Mouse (Mus musculus): ENCODE results near the gene Tdgf1. TPM values are rescaled to one million over a fixed set of nuclear protein-coding genes. Genes with fewer than 3 reads are reported as not detected.

The Tdgf1 gene
- total RNA-seq, 1 experiment: 904 TPM

DNA sequence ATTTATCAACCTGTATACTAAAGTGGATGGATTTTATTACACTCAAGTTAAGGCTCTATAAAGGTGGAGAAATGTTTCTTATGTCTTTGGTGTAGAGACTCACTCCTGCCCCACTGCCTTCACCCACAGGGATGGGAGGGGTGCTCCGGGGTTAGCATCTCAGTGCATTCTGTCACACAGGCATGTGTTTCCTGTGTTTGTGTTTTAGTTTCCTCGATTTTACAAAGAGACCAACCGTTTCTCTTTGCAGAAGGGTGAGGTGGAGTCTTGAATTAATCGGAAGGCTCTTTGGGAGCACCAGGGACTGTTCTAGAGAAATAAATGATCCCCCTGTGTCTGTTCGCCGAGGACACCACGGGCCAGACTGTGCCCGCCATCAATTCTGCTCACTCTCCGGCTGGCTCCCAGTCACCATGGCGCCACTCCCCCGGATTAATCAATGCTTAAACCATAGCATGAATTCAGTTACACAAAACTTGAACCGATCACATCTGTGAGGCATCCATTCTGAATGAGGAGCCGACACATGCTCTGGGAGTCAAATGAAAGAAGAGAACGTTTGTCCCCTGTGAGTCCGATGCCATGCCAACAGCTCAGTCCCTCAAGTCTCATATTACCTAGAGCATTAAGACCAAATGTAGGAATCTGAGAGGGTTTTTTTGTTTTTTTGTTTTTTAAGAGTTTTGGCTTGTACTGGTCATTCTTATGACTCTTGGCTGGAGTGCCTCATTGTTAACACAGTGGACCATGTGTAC, 25.1 kb downstream of the Tdgf1 start:
- no peak overlapping the region for H3K9ac ChIP-seq (ENCODE audit: insufficient read depth, low read depth, low read length, poor library complexity, severe bottlenecking)
- H3K27ac ChIP-seq (ENCODE audit: insufficient read depth, low read depth, low read length, poor library complexity, severe bottlenecking): no peak overlapping the region
- in situ Hi-C loops (cut with MboI; ENCODE audit: low sequenced_read_pairs in 2 of 2, unreplicated experiment in 2 of 2): no loop called here
- TF ChIP-seq HCFC1 (IDR thresholded peaks at IDR 0.05; ENCODE audit: borderline replicate concordance, insufficient read depth, low read length) (no peak), ZC3H11A (IDR thresholded peaks at IDR 0.05; ENCODE audit: borderline replicate concordance, low read depth, low read length) (no peak), MAFK (IDR thresholded peaks at IDR 0.05; ENCODE audit: insufficient read depth, low read depth, low read length) (no peak), ZNF384 (IDR thresholded peaks at IDR 0.05; ENCODE audit: low read depth, low read length) (no peak), CHD2 (IDR thresholded peaks at IDR 0.05; ENCODE audit: low read depth, low read length) (no peak)
- H3K4me1 ChIP-seq (ENCODE audit: control insufficient read depth in 2 of 2, insufficient read depth in 2 of 2, low read length in 2 of 2, poor library complexity in 1 of 2): peaks cover 1 to 4% of the 10 kb centered on the region in 2 experiments; a peak in 1 of 4 replicates
- no peaks in the 10 kb centered on the region for H3K36me3 ChIP-seq (ENCODE audit: control insufficient read depth, insufficient read depth, low read length, poor library complexity, severe bottlenecking)
- DNase-seq (ENCODE audit: low read depth, low spot score): no peak
- H3K9me3 ChIP-seq (ENCODE audit: control insufficient read depth, insufficient read depth, low read depth, low read length): no peaks in the 10 kb centered on the region
- no peak overlapping the region for H3K4me3 ChIP-seq (ENCODE audit: insufficient read depth in 1 of 2, low read depth in 1 of 2, low read length in 2 of 2, poor library complexity in 1 of 2, severe bottlenecking in 1 of 2)

DNA sequence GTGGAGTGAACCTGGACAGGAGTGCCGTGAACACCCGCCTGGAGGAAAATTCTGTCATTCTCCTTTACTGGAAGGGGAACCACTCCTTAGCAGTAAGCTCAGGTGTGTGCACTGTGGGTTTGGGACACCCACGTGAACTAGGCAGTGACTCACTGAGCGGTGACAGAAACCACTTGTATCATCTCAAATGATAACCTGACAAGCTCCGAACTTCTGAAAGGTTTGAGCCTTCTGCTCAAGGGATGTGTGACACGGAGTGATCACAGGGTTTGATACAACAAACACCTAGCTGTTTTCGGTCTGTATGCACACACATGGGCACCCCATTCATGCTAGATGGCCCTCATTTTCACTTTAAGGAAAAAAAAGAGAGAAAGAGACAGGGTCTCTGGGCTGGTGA, 29.2 kb downstream of the Tdgf1 start, which contains the start of gene Fam240a:
Gene Fam240a, minus strand, starts transcription at position 76 of the 400 bp plus-strand sequence.
- TF ChIP-seq MAFK (IDR thresholded peaks at IDR 0.05; ENCODE audit: insufficient read depth, low read depth, low read length) (no peak), ZNF384 (IDR thresholded peaks at IDR 0.05; ENCODE audit: low read depth, low read length) (no peak), CHD2 (IDR thresholded peaks at IDR 0.05; ENCODE audit: low read depth, low read length) (no peak), HCFC1 (IDR thresholded peaks at IDR 0.05; ENCODE audit: borderline replicate concordance, insufficient read depth, low read length) (no peak), ZC3H11A (IDR thresholded peaks at IDR 0.05; ENCODE audit: borderline replicate concordance, low read depth, low read length) (no peak)
- Histone ChIP-seq H3K9me3 (ENCODE audit: control insufficient read depth, insufficient read depth, low read depth, low read length) (no peaks in the 10 kb centered on the region), H3K27ac (ENCODE audit: insufficient read depth, low read depth, low read length, poor library complexity, severe bottlenecking) (no peak within 1 kb of the TSS), H3K4me1 (ENCODE audit: control insufficient read depth in 2 of 2, insufficient read depth in 2 of 2, low read length in 2 of 2, poor library complexity in 1 of 2) (peaks cover 3 to 6% of the 10 kb centered on the region in 2 experiments; a peak in 3 of 4 replicates), H3K9ac (ENCODE audit: insufficient read depth, low read depth, low read length, poor library complexity, severe bottlenecking) (peak within 1 kb of the TSS; percentile 23; the same call in 1 of the 2 replicates), H3K36me3 (ENCODE audit: control insufficient read depth, insufficient read depth, low read length, poor library complexity, severe bottlenecking) (no peaks in the 10 kb centered on the region), H3K4me3 (ENCODE audit: insufficient read depth in 1 of 2, low read depth in 1 of 2, low read length in 2 of 2, poor library complexity in 1 of 2, severe bottlenecking in 1 of 2) (peak within 1 kb of the TSS; percentile 24 to 37; a peak in 2 of 4 replicates)
- no peak for DNase-seq (ENCODE audit: low read depth, low spot score)
- in situ Hi-C loops (cut with MboI; ENCODE audit: low sequenced_read_pairs in 2 of 2, unreplicated experiment in 2 of 2): no loop called here

DNA sequence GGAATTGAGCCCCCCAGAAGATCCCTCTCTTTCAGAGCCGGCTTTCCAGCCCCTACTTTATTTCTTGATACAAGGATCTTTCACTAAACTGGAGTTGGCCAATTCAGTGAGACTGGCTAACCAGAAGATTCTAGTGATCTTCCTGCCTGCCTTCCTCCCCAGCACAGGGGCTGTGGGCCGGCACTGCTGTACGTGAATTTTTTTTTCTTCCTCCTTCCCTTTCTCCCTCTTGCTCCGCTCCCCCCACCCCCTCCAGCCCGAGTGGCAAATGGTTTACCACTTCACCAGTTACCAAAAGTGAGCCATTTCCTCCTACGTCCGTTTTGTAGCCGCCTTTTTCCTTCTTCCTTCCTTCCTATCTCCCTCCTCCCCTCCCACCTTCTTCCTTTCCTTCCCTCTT, 30.5 kb downstream of the Tdgf1 start:
- no peak for TF ChIP-seq ZNF384 (IDR thresholded peaks at IDR 0.05; ENCODE audit: low read depth, low read length)
- TF ChIP-seq ZC3H11A (IDR thresholded peaks at IDR 0.05; ENCODE audit: borderline replicate concordance, low read depth, low read length): no peak
- no peak for TF ChIP-seq MAFK (IDR thresholded peaks at IDR 0.05; ENCODE audit: insufficient read depth, low read depth, low read length)
- no peak for TF ChIP-seq CHD2 (IDR thresholded peaks at IDR 0.05; ENCODE audit: low read depth, low read length)
- TF ChIP-seq HCFC1 (IDR thresholded peaks at IDR 0.05; ENCODE audit: borderline replicate concordance, insufficient read depth, low read length): no peak
- Histone ChIP-seq H3K4me3 (ENCODE audit: insufficient read depth in 1 of 2, low read depth in 1 of 2, low read length in 2 of 2, poor library complexity in 1 of 2, severe bottlenecking in 1 of 2) (no peak overlapping the region), H3K27ac (ENCODE audit: insufficient read depth, low read depth, low read length, poor library complexity, severe bottlenecking) (no peak overlapping the region), H3K36me3 (ENCODE audit: control insufficient read depth, insufficient read depth, low read length, poor library complexity, severe bottlenecking) (no peaks in the 10 kb centered on the region), H3K9ac (ENCODE audit: insufficient read depth, low read depth, low read length, poor library complexity, severe bottlenecking) (no peak overlapping the region), H3K9me3 (ENCODE audit: control insufficient read depth, insufficient read depth, low read depth, low read length) (no peaks in the 10 kb centered on the region), H3K4me1 (ENCODE audit: control insufficient read depth in 2 of 2, insufficient read depth in 2 of 2, low read length in 2 of 2, poor library complexity in 1 of 2) (peaks cover 3 to 6% of the 10 kb centered on the region in 2 experiments; a peak in 3 of 4 replicates)
- DNase-seq (ENCODE audit: low read depth, low spot score): no peak
- in situ Hi-C loops (cut with MboI; ENCODE audit: low sequenced_read_pairs in 2 of 2, unreplicated experiment in 2 of 2): no loop called here

DNA sequence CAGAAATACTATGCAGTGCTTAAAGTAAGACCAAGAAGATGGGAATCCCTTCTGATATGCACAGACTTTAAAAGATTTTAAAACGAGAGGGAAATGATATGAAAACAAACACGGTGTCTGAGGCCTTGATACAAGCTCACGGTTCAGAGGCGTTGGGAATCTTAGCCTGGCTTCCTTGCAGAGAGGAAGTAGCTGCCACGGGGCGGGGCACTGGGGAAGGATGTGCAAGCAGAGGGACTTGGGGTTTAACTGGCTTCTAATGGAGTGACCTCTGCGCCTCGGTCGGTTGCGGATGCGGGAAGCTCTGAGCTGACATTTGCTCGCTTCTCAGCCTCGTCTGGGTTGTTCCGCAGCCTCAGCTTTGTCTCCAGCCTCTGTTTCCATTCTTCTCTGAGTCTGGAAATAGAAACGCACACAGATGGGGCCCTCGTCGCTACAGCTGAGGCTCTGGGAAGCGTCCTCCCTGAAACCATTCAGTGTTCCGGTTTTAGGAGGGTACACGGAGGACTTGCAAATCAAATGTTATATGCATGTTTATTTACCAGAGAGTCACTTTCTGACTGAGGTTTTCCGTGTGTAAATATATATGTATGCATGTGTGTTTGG, 31.2 kb downstream of the Tdgf1 start:
- in situ Hi-C loops (cut with MboI; ENCODE audit: low sequenced_read_pairs in 2 of 2, unreplicated experiment in 2 of 2): no loop called here
- Histone ChIP-seq H3K27ac (ENCODE audit: insufficient read depth, low read depth, low read length, poor library complexity, severe bottlenecking) (no peak overlapping the region), H3K36me3 (ENCODE audit: control insufficient read depth, insufficient read depth, low read length, poor library complexity, severe bottlenecking) (no peaks in the 10 kb centered on the region), H3K9ac (ENCODE audit: insufficient read depth, low read depth, low read length, poor library complexity, severe bottlenecking) (peak overlapping the region; percentile 26; the same call in 1 of the 2 replicates), H3K4me1 (ENCODE audit: control insufficient read depth in 2 of 2, insufficient read depth in 2 of 2, low read length in 2 of 2, poor library complexity in 1 of 2) (peaks cover 3 to 6% of the 10 kb centered on the region in 2 experiments; a peak in 3 of 4 replicates), H3K9me3 (ENCODE audit: control insufficient read depth, insufficient read depth, low read depth, low read length) (no peaks in the 10 kb centered on the region), H3K4me3 (ENCODE audit: insufficient read depth in 1 of 2, low read depth in 1 of 2, low read length in 2 of 2, poor library complexity in 1 of 2, severe bottlenecking in 1 of 2) (peak overlapping the region; percentile 41 to 51)
- no peak for DNase-seq (ENCODE audit: low read depth, low spot score)
- TF ChIP-seq HCFC1 (IDR thresholded peaks at IDR 0.05; ENCODE audit: borderline replicate concordance, insufficient read depth, low read length) (no peak), MAFK (IDR thresholded peaks at IDR 0.05; ENCODE audit: insufficient read depth, low read depth, low read length) (no peak), CHD2 (IDR thresholded peaks at IDR 0.05; ENCODE audit: low read depth, low read length) (no peak)
